Mouse (Mus musculus) megakaryocyte, adult 5-6 weeks (primary cell): Measurements from ENCODE around the gene Gm20388. TPM values are rescaled to one million over a fixed set of nuclear protein-coding genes. Genes with fewer than 3 reads are reported as not detected.
A peak's percentile ranks its signal among the peaks of the same experiment; 100 is the strongest.

Experiments
- ATAC-seq: 2 replicates; pipeline ENCODE4 v1.8.0; 2016; ENCODE audit warnings: mild to moderate bottlenecking, inconsistent platforms; ENCODE audit not compliant: poor library complexity, severe bottlenecking
- total RNA-seq, 2 experiments: library from RNA; stranded (forward) in 1 of 2; stranded (reverse) in 1 of 2; fragments of 153-499, 151-499 nt in 1 of 2; fragments of 221-1000, 200-1000 nt in 1 of 2; gene quantifications; 2 replicates each; pipeline versions ENCODE4 v1.2.3 to v1.2.4; 2015 to 2017

Gene Gm20388
- total RNA-seq, 2 experiments from 2014 or later = 7.6 to 15.5 TPM

DNA sequence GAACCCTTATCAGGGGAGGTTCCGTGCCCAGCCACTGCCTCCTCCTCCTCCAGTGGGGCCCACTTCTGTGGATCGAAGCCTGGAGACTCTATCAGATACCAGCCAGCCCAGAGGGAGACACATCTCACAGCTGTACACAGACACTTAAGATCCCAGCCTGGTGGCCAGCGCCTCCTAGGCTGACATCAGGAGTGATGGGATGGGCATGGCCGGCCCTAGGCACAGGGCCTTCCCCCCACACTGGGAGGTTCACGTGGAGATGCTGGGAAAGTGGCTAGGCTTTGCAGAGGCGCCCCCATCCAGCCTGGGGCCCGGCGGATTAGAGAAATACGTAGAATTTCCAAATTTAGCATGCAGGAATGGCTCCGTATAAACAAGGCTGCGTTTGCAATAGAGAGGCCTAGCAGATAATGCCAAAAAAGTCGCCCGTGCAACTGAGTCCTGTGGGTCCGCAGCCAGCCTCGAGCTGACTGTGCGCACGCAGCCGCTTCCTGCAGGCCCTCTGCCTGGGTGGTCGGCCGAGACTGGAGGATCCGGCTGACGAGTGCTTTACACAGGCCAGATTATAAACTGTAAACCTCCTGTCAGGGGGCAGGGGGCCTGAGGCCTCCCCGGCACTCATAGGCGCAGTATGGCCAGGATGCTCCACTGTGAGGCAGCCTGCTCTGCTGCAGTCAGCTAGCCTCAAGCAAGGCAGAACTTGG, 949.9 kb downstream of the Gm20388 start:
- no peak for ATAC-seq

DNA sequence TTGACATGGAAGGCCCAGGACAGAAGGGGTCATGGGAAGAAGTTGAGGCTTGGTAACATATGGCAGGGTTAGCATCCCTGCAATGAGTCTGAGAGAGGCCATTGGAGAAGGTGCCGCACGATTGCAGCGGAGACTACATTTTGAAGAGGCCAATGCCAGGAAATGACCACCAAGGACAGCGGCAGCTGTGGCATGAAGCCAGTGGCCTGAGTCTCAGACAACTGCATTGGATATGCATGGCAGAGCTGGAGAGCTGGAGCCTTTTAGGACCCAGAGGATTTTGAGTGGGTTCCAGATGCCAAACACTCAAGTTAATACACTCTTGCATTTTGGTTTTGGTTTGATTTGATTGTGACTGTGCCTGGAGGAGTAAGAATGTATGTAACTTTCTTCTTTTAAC, 953.0 kb downstream of the Gm20388 start:
- no peak for ATAC-seq

DNA sequence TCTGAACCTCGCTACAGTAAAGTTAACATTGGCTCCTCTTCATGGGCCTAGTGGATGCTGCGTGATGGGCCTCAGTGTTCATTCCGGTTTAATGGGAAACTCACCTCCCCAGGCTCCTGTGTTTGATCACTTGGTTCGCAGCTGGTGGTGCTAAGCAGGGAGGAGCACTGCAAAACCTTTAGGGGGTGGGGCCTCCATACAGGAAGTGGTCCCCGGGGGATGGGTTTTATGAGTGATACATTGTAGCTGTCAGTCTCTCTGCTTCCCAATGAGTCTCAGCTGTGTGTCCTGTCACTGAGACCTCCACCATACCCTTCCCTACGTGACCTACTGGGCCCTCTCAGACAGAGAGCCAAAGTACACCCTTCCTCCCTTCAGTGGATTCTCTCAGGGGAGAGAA, 956.7 kb downstream of the Gm20388 start:
- no peak for ATAC-seq

DNA sequence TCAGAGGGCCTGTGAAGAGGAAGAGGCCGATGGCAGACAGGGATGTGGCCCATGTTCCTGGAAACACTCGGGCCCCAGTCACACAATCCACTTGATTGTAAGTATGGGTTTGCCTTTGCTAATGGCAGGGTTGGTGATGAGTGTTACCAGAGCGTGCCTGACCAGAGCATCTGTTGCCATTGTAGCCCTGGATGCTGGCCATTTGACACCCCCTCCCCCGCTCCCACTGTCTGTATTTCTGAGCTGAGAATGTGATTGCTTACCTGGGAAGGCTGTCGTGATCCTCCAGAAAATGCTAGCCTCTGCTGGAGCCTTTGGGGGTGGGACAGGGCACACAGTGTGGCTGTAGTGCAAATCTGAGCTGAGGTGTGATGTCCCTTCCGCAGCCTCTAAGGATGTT, 962.0 kb downstream of the Gm20388 start:
- no peak for ATAC-seq

DNA sequence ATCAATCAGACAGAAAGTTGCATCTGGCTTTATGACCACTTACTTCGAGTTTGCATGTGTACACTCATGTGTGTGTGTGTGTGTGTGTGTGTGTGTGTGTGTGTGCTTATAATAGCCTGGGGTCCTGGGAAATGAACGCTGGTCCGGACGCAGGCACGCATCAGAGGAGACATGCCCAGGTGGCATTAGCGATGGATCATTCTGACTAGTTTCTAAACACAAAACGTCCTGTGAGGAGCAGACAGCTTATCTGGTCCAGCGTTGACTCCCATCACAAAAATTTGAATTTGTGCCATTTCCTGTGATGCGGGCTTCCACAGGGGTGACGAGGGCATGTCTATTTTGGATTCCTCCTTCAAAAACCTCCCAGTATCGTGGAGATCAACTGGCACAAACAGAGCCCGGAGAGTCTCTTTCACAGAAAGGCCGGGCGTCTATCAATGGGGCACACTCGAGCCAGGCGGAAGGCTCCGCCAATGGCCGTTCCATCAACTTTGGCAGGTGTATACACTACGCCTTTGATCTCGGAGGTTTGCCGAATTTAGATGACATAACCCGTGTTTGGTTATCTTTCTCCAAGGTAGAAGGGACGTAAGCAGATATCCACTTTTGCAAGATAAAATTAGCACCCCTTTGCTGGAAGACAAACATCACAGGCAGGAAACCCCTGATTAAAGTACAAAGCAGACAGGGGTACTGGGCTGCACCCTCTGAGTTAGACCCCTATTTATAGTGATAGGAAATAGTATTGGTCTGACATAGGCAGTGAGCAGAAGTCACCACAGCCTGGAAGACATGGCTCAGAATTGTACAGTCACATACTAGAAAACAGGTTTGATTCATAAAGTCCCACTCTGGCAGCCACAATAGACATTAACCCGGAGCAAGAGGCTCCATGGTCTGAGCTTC, 965.6 kb downstream of the Gm20388 start:
- no peak for ATAC-seq

GRCm38 (mm10) chr8:120877005-120877404, 966.4 kb downstream of the Gm20388 start:
- ATAC-seq = no peak

DNA sequence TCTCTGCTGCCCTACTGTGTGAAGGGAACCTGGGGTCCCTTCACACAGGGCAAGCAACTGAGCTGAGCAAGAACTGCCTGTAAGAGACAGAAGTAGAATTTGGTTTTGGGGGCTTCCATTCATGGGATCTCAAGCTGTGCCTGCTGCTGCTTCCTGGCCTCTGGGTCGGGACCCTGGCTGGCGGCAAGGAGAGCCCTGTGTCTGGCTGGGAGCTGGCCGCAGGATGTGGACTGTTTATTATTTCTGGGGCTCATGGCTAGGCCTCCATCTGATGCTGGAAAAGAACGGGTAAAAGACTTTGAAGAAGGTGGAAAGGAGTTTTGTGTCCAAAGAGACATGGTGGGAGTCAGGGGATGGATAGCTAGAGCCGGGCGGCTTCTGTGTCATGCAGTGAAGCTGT, 969.3 kb downstream of the Gm20388 start:
- ATAC-seq = no peak

- no peak for ATAC-seq
These were observed 971.0 kb downstream of the Gm20388 start for GRCm38 (mm10) chr8:120881634-120882033.

DNA sequence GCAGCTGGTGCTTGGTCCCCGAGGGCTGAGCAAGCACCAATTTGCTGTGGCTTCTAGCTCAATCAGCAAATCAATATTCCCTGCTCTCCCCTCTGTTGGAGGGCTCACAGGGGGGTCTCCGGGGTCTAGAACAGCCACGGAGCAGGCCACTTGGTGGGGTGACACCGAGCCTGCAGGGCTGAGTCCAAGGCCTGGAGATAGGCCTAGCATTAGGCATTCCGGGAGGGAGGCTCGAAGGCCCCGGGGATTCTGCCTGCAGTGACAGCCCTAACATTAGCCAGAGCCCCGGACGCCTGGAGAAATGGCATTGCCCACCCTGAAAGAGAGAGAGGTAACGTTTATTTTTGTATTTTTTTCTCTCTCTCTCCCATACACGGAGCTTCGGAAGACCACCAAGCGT, 972.0 kb downstream of the Gm20388 start:
- no peak for ATAC-seq

DNA sequence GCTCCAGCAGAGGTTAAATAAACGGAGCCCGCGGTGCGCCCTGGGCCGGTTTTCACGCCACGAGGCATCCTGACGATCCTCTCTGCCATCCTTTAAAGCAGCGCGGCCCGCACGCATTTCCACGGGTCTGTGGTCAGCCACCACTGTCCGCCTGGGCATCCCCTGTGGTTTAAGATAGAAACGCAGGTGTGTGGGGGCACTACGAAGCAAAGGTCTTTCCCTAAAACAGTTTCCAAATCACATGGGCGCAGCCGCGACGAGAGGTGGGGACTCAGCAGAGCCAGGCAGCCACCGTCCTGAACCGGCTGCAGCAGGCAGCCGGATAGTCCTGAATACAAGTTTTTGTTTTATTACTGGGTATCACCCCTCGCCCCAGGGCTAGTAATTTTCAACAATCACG, 972.7 kb downstream of the Gm20388 start:
- ATAC-seq = no peak

GRCm38 (mm10) chr8:120883853-120884252, 973.2 kb downstream of the Gm20388 start:
- ATAC-seq = no peak

- no peak for ATAC-seq
These were observed 974.2 kb downstream of the Gm20388 start for GRCm38 (mm10) chr8:120884881-120885280.

GRCm38 (mm10) chr8:120887254-120887653, 976.6 kb downstream of the Gm20388 start:
- ATAC-seq = no peak

- 0 out of 2 replicates have a peak, but pooled peaks have one; percentile 33 for ATAC-seq
These were observed 977.4 kb downstream of the Gm20388 start for GRCm38 (mm10) chr8:120888005-120888404.

- ATAC-seq = peak; percentile 38; the same call in 1 of the 2 replicates
These were observed 978.5 kb downstream of the Gm20388 start for GRCm38 (mm10) chr8:120889189-120889588.

DNA sequence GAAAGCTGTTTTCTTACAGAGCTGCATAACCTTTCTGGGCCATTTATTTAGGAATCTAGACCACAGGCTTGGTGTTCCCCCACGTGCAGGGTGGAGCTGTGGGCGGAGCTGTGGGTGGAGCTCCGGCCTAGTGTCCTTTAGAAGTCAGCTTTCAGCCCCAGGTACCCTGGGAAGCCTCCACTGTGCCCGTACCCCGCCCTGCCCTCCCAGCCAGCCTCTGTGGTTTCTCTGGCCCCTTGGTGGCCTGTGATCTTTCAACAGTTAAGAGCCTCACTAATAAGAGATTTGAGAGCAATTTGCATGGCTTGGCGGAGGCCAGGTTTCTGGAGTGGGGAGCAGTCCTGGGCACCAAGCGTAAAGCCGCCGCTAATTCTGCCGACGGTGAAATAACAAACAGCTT, 979.4 kb downstream of the Gm20388 start:
- ATAC-seq = no peak

- no peak for ATAC-seq
These were observed 984.4 kb downstream of the Gm20388 start for GRCm38 (mm10) chr8:120895009-120895408.

- no peak for ATAC-seq
These were observed 985.0 kb downstream of the Gm20388 start for GRCm38 (mm10) chr8:120895600-120895999.

DNA sequence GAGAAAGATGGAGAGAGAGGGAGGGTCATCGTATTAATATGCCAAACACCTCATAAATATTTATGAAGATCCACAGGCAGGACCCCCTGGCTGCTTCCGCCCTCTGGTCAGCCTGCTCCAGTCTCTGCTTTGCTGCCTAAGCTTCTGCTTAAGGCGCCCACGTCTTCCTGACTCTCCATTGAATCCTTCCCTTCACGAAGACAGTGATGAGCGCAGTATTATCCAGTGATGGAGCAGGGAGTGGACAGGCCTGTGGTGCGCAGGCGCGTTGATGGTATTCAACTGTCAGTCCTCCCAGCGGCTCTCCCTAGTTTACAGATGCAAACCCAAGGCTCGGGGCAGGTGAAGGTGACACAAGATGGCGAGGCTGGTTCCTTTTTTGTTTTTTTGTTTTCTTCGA, 985.6 kb downstream of the Gm20388 start:
- no peak for ATAC-seq

GRCm38 (mm10) chr8:120898008-120898407, 987.4 kb downstream of the Gm20388 start:
- no peak for ATAC-seq

DNA sequence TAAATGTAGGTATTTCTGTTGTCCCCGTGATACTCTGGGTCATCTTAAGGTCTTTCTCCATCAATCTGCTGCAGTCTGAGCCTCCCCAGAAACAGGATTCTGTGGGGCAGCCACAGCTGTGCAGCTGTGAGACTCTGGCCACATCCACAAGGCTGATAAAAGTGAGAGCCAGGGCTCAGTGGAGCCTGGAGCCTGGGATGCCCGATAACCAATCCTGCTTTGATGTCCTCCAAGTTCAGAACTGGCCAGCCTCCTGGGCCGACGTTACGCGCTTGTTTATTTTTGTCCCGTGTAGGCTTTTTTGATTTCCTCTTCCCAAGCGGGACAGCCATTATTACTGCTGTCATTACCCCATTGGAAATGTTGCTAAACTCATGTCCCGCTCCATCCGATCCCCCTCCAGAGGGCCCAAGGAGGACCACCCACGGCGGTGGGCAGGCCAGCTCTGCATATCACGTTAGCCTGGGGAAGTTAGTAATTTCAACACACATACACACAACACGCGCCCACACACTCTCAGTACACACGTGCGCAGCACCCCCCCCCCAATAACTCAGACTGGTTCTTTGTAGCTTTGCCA, 988.3 kb downstream of the Gm20388 start:
- no peak for ATAC-seq

GRCm38 (mm10) chr8:120902346-120902745, 991.7 kb downstream of the Gm20388 start:
- ATAC-seq = no peak
